Mouse (Mus musculus) layer of hippocampus, adult 18-20 months (tissue): Measurements from ENCODE around the gene Ldhb. TPM values are rescaled to one million over a fixed set of nuclear protein-coding genes. Genes with fewer than 3 reads are reported as not detected.
"Not testable (repeated sequence)": the region's sequence is repeated elsewhere in the genome, so short reads cannot be mapped to it uniquely, and the experiment has no call there.

Source experiments
- DNase-seq, 2 experiments: peaks; one replicate each; pipeline ENCODE4 v3.0.0; 2022; ENCODE audit warnings: low spot score in 2 of 2
- total RNA-seq, 2 experiments: library from RNA; stranded (reverse); gene quantifications; 2 replicates each; pipeline ENCODE4 v1.2.3; 2021

Gene Ldhb
- total RNA-seq, 2 experiments from 2014 or later: 589 to 628 TPM

DNA sequence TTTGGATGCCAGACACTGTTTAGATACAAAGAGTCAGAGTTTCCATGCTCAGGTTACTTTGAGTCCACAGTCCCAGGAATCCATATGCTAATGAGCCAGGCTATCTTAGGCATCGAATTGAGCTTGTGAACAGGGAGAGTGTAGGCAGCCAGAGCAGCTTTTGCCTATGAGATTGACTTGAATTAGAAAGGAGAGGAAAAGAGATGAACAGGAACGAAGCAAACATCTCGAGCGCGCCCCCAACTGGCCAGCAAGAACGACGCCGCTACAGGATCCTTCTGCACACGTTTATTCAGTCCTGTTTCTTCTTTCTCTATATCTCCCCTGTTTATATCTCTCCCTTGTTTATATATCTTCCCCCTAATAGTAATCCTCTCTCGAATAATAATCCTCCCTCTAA, 7.2 kb upstream of the Ldhb start:
- DNase-seq: peak; percentile 62 to 82

DNA sequence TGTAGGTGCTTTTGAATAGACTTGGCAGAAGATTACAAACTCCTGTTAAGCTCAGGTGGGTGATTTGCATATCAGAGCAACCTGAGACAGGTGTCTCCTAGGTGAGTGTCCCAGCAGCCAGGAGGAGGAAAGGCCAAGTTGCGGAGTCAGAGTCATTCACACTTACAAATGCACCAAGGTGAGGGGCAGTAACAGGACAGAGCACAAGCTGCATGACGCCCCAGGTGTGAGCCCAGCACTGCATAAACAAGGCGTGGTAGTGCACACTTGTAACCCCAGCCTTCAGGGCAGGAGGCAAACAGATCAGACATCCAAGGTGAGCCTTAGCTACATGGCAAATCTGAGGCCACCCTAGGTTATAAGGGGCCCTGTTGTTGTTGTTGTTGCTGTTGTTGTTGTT, 5.1 kb upstream of the Ldhb start:
- no peak for DNase-seq

DNA sequence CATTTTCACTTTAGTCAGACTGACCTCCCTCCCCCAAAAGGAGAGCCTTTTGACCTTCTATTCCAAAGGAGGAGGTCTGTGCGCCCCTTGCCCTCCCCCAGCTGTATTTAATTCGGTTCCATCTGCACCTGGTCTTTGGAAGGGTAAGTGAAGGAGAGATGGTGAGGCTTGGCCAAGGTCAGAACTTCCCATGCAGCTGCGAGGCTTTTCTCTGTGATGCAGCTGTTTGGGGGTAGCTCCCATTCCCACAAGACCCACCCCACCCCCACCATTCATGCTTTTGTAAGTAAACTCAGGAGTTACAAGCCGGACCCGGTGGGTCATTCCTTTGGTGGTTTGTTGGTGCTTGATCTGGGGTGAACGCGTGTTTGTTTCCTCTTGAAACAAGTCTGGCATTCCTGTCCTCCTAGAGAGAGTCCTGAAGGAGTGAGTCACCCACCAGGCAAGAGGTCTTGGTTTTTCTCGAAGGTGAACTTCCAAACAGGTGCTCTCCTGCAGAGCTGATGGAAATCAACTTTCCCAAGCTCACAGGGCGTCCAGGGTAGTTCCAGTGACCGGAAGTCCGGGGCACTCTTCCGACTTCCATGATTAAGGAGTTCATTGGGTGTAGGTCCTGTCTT, 3.9 kb upstream of the Ldhb start:
- no peak for DNase-seq

DNA sequence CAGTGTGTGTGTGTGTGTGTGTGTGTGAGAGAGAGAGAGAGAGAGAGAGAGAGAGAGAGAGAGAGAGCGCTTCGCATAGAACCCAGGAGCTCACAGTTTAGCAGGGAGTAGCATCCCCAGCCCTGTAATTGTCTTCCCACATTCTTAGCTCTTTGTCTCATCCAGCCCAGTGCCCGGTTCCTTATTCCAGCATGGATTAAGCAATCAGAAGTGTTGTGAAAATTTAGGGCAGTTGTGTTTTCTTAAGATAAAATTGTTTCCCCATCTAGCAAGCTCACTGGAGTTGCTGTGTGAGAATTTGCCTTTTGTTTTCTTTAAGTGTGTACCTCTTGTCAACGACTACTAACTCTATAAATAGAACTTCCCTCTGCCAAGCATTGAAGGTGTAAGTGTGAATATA, 906 bp upstream of the Ldhb start:
- DNase-seq: no peak

DNA sequence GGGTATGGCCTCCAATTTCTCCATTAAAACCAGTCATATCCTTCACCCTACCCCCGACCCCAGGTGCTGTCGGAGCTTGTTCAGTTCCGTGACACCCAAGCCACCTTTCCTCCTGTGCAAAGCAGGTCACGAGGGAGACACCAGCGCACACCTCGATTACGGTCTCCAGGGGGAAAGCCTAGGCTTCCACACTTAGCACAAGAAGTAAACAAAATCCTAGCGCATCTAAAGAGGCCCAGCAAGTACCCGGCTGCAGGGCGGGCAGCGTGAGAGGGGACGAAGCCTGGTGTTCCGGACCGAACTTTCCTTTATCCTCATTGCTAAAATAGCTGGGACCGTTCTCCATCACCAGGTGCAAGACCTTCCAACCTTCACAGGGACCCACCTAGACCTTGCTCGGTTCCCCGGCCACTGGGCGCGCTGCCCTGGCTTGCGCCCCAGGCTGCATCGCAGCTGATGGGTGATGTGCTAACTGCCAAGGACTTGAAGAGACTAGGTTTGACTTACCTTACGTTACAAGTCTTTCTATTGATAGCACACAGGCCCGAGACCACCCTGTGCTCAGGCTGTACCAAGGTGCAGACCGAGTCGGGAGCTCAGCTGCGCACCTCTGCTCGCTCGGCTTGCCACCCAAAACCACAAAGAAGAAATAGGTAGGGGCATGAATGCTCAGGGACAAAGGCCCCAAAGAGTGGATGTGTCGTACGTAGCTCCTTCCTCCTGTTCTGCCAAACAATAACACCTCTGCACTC, 548 bp downstream of the Ldhb start:
- peak in 1 of 2 experiments; percentile 13 for DNase-seq

DNA sequence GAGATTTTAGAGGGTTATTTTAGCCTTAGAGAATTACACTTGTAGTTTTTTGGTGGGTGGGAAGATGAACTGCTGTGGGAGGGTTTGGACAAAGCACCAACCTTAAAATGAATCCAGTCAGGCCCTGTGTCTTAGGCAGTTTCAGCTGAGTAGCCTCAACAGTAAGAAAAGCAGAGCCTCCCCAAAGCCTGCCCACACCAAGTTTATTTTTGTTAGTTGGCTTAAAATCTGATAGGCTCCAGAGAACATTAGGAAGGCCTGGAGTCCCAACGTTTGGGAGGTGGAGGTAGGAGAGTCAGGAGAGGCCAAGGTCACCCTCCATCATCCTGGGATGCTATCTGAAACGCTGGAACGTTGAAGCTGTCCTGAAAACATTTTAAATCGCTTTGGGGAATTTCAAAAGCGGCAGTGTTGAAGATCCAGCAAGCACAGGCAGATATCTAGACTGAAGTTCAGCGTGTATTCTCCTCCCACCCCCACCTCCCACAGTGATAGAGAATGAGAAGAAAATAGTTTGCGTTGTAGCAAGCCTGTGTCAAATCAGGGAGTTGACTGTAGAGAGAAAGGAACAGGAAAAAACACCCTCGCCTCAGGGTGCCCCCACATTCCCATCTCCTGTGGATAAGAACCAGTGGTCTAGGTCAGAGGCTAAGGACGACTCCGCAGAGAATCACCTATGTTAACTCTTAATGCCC, 1.3 kb downstream of the Ldhb start:
- peak in 1 of 2 experiments; percentile 30 for DNase-seq

DNA sequence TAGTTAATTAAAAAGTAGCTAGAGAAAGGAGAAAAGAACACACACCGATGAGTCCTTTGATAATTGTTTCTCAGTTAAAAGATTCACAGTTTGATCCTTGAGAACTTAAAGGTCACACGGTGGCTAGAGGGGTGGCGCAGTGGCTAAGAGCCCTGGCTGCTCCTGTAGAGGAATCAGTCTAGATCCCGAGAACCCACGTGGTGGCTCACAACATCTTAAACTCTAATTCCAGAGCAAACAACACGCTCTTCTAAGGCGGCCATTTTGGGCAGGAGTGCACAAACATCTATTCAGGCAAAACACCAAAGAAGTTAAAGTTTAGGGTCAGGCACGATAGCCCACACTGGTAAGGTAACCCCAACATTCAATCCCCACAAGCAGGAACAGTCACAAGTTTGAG, 4.2 kb downstream of the Ldhb start:
- no peak for DNase-seq

DNA sequence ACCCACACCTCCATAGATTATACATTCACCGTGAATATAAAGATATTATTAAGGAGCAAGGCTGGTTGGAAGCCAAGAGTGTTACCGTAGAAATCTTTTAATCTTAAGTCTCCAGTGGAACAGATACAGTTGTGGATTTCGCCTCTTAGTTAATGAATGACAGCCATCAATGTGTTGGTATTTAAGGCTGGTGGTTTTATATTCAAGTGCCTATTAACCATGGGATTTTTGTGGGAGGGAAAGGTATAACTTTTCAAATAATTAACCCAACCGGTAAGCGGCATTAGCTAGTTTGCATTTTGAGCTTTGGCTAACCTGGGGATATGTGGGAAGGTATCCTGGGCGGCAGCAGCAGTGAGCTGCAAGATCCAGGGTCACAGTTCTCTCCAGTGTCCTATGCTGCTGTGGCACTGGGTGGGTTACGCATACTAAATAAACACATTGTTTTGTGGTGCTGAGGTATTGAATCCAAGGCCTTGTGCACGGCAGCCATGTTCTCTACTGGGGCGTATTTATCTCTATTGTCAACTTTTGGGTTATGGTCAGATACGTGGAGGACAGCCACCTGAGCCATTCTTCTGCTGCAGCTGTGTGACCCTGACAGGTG, 5.1 kb downstream of the Ldhb start:
- no peak for DNase-seq

DNA sequence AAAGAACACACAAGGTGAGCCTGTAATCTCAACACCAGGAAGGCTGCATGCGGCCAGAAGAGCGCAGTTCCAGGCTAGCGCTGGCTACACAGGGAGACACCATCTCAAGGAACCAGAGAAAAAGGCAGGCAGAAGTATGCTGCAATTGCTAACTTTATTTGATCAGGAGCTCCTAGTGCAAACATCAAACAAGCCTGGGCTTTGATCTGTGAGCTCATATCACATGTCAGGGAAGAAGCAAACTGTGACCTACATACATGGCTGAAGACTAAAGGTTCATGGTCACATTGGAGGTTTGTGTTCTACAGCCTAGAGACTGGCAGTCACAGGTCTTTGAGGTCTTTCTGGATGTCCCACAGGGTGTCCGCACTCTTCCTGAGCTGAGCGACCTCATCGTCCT, 17.6 kb downstream of the Ldhb start:
- not testable (repeated sequence) for DNase-seq

DNA sequence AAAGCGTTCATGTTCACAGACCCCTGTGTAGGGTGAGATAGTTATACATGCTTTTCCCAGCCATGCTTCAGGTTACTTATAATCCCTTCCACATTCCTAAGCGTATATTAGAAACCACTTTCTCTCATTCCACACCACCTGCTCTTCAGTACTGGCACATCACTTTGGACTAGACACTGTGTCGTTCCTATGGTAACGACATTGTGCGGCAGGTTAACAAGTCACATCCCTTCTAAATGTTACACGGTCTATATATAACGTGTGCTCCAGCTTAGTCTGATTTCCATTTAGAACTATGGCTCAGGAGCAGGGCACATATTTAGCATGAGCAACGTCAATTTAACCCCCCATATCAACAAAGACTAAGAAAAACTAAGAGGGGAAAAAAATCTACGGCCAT, 20.1 kb downstream of the Ldhb start:
- DNase-seq: no peak

DNA sequence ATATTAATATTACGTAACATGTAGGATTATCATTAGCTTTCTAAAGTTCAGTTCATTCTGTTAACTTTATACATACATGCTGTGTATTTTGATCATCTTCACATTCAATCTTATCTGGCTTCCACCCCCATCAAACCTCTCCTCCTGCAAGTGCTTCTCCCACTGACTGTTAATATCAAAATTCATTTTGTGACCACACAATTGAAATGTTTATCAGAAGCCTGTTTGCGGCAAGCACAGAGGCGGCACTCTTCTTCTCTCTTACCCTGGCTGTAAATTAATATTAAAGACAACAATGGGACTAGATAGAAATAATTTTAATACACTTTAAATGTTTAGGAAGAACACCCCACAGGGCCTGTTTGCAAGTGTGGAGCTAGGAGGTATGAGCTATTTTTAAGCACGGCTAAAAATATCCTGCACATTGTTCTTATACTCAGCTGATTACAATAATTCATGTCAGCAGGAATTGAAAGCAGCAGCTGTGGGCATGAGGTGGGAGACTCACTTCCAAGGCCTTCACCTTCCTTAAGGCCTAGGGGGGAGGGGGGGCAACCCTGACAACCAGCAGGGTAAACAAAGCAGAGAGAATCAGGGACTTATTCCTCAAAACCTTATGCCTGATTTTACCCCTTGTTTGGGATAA, 22.2 kb downstream of the Ldhb start:
- no peak for DNase-seq

DNA sequence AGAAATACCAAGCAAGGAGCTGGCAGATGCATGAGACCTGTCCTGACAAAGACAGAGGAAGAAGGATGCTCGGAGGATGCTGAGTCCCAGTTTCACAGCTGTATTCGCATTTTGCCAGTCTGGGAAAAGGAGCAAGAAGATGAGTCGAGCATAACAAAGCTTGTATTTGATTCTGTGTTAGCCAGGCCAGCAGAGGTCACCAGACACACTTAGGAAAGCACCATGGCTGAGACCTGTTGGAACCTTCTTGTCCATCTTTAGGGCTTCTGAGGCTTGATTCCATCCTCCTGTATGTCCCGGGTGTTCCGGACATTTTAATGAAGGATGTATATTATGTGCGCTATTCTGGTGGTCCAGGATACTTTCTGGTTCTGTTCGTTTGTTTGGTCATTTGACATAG, 30.5 kb downstream of the Ldhb start:
- no peak for DNase-seq

DNA sequence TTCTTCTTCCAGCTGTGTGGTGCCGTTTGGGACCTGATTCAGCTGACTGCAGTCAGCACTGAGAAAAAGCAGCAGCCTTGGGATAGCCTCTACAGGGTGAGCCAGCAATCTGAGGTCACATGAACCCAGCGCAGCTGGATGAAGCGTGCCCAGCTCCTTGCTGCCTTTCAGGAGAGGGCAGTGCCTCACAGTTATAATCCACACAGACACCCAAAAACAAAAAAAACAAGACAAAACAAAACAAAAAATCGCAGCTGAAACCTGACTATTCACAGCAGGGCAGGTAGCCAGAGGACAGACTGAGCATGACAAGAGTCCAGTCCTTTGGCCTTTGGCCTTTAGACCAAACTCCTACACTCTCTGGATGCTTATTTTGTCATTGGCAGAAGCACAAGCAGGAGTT, 35.0 kb downstream of the Ldhb start, which contains the start of gene Gys2:
TSS of gene Gys2 (minus strand) at position 309 of the 403 bp plus-strand sequence.
- DNase-seq: no peak

DNA sequence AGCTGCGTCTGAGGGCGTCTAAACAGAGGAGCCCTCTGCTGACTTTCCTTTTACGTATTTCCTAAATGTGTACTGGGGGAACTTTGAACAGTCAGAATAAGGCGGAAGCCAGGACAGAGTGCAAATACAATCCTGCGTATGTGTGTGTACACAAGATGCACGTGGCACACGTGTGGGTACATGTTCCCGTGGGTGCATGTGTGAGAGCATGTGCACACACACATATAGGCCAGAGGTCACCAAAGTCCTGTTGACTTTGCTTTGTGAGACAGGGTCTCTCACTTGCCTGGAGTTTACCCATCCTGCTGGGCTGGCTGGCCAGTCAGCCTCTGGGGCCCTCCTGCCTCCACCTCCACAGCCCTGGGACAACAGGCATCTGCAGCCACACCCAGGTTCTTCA, 36.6 kb downstream of the Ldhb start:
- DNase-seq: no peak

DNA sequence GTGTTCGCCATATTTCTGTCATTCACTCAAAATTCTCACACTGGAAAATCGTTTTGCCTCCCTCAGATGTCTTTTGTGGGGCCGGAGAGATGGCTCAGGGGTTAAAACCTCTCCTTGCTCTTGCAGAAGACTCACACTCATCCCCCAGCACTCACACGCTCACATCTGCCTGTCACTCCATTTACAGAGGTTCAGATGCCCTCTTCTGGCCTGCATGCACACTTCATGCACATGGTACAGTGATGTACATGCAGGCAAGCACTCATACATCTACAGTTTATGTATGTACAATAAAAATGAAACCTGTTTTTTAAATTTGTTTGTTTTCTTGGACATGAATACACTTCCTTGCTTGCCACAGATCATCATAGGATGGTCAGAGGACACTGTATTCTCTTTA, 38.2 kb downstream of the Ldhb start:
- peak in 1 of 2 experiments; percentile 23 for DNase-seq

DNA sequence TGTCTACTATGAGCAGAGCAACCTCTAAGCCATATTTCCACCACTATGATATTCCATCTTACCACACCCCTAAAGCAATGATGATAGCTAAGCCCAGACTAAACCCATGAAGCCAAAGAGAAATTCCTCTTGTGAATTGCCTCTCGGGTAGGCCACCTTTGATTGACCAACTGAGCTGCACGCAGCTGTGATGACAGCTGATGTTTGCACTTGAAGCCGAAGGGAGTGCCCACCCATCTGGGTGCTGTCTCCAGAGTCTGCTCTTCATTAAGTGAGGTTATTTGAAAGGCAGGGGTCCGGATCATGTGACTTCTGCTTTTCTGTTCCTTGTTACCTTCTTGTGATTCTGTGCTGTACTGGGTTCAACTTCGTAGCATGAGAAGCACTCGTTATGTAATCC, 45.6 kb downstream of the Ldhb start:
- no peak for DNase-seq

DNA sequence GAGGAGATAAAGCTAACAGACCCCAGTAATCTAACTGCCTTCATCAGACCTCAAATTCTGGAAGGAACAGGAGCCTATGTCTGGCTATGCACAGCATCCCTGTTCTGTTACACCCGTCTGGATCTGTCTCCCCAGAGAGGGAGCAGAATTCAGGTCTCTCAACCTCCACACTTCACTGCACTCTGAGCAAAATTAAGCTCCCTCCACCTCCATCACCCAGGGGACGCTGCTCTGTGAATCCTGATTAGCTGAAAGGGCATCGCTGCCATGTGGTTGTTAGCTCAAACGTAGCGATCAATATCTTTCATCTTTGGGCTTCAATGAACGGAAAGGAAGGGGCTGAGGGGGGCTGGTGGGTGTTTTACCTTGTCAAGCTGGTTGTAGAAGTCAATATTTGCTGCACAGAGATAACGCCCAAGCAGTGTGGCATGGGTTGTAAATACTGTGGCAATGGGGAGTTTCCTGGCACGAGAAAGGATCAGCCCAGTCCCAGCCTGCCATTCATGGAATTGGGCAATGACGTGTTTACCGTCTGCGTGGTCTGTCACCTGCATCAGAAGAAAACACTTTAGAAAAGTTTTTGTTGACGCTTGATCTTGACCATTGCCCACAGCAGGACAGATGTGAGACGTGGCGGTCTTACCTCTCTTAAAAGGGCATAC, 48.6 kb downstream of the Ldhb start:
- DNase-seq: no peak

DNA sequence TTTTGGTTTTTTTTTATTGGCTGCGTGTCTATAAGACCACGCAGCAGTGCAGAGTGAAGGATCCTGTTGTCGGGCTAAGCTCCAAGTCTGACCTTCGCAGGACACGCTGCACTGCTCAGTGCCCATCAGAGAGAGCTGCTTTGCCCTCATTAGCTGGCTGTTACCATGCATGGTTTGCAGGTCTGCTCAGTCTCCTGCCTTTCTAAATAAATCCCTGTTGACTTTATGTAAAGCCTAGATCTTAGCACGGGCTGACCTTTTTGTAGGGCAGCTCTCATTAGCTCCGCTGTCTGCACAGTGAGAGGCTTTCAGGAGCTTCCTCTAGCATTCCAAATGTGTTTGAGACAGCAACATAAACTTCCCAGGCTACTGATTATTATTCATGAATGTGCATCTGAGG, 49.7 kb downstream of the Ldhb start:
- DNase-seq: no peak

DNA sequence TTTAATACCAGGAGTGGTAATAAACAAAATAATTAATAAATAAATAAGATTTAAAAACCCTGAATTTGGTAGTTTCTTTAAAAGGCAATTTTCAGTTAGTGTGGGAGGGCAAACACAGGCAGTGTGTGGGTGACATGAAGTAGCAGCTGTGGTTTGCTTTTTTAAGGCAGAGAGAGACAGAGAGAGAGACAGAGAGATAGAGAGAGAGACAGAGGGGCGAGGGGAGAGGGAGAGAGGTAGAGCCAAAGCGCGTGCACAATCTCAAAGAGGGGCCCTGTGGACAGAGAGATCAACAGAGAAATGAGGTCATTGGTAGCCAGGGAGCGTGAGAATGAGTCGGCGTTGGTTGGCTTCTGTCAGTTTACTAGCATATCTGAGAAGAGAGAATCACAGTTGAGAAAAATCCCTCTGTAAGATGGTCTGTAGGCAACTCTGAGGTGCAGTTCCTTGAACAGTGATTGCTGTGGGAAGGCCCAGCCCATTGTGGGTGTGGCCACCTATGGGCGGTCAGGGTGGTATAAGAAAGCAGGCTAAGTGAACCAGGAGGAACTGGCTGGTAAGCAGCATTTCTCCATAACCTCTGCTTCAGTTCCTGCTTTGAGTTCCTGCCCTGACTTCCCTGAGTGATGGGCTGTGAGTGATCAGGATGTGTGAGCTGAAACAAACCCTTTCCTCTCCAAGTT, 52.3 kb downstream of the Ldhb start:
- DNase-seq: peak in 1 of 2 experiments; percentile 55

DNA sequence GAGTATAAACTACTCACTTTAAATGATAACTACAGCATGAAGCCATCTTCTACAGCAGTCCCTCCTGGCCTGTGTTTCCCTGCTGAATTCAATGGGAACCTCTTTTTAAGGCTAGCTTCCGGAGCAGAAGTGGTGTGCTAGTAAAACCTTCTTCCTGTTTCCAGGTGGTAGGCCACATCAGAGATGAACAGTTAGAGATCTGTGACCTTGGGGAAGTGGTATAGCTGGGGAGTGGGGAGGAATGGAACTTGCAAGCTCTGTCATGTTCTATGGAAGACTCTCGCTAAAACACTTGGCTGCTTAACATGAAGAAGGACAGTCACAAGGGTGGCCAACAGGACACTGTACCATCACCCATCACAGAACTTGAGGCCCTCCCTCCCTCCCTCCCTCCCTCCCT, 54.4 kb downstream of the Ldhb start:
- no peak for DNase-seq
